Mouse (Mus musculus): ENCODE data around the gene Ric3. TPM values are rescaled to one million over a fixed set of nuclear protein-coding genes. Genes with fewer than 3 reads are reported as not detected.
"Not testable (repeated sequence)": the region's sequence is repeated elsewhere in the genome, so short reads cannot be mapped to it uniquely, and the experiment has no call there.

Gene Ric3
- total RNA-seq (2014; rRNA removed), result 62.8 and 65.0 TPM in 2 replicates
- polyA plus RNA-seq (2015; fragmentation: Nextera tagmentation; extraction: Ambion mirVana), result 42.1 and 42.2 TPM in 2 replicates

- no peaks in the 10 kb centered on the region for H3K27me3 ChIP-seq (ENCODE audit: insufficient read depth, low read length)
- H3K9ac ChIP-seq (replicated peaks; ENCODE audit: low read length, poor library complexity, severe bottlenecking), result peak within 1 kb of the TSS; percentile 73
- H3K27ac ChIP-seq (ENCODE audit: low read depth, low read length), result peak within 1 kb of the TSS; percentile 68
- DNase-seq (ENCODE audit: low spot score) (peak; percentile 87), ATAC-seq (ENCODE audit: low FRiP score) (peak; percentile 96)
- no peaks in the 10 kb centered on the region for H3K9me3 ChIP-seq (ENCODE audit: low read length)
- peak within 1 kb of the TSS; percentile 69 for H3K4me2 ChIP-seq (ENCODE audit: low read depth, low read length, poor library complexity, severe bottlenecking)
- H3K4me1 ChIP-seq (ENCODE audit: insufficient read depth, low read length), result peaks cover 3% of the 10 kb centered on the region; the same call in 1 of the 2 replicates
- no peaks in the 10 kb centered on the region for H3K36me3 ChIP-seq (ENCODE audit: insufficient read depth, low read length)
- TF ChIP-seq CTCF (IDR thresholded peaks at IDR 0.05), result peak; percentile 24
- peak within 1 kb of the TSS; percentile 79 for H3K4me3 ChIP-seq (ENCODE audit: low read depth, low read length)
- WGBS, result 3% methylated on average over 50 of the region's 50 CpGs
These were observed at the start of gene Ric3 for GRCm38 (mm10) chr7:109083113-109083812. Gene Ric3, minus strand, starts transcription at chr7:109083331.

- TF ChIP-seq CTCF (IDR thresholded peaks at IDR 0.05), result no peak
- no peak overlapping the region for H3K4me2 ChIP-seq (ENCODE audit: low read depth, low read length, poor library complexity, severe bottlenecking)
- no peak overlapping the region for H3K9ac ChIP-seq (replicated peaks; ENCODE audit: low read length, poor library complexity, severe bottlenecking)
- peaks cover 3% of the 10 kb centered on the region; the same call in 1 of the 2 replicates for H3K36me3 ChIP-seq (ENCODE audit: insufficient read depth, low read length)
- no peaks in the 10 kb centered on the region for H3K4me1 ChIP-seq (ENCODE audit: insufficient read depth, low read length)
- WGBS, result 62% methylated on average over 2 of the region's 2 CpGs
- H3K27ac ChIP-seq (ENCODE audit: low read depth, low read length), result no peak overlapping the region
- ATAC-seq (ENCODE audit: low FRiP score) (no peak), DNase-seq (ENCODE audit: low spot score) (no peak)
- H3K4me3 ChIP-seq (ENCODE audit: low read depth, low read length), result no peak overlapping the region
- H3K27me3 ChIP-seq (ENCODE audit: insufficient read depth, low read length), result no peaks in the 10 kb centered on the region
- no peaks in the 10 kb centered on the region for H3K9me3 ChIP-seq (ENCODE audit: low read length)
These were observed 48.4 kb upstream of the Ric3 start for GRCm38 (mm10) chr7:109131565-109131964.

GRCm38 (mm10) chr7:109129946-109130686 is 47.0 kb upstream of the Ric3 start:
- Histone ChIP-seq H3K36me3 (ENCODE audit: insufficient read depth, low read length) (no peaks in the 10 kb centered on the region), H3K9ac (replicated peaks; ENCODE audit: low read length, poor library complexity, severe bottlenecking) (no peak overlapping the region), H3K4me1 (ENCODE audit: insufficient read depth, low read length) (no peaks in the 10 kb centered on the region), H3K4me2 (ENCODE audit: low read depth, low read length, poor library complexity, severe bottlenecking) (no peak overlapping the region), H3K27me3 (ENCODE audit: insufficient read depth, low read length) (no peaks in the 10 kb centered on the region), H3K4me3 (ENCODE audit: low read depth, low read length) (no peak overlapping the region), H3K9me3 (ENCODE audit: low read length) (no peaks in the 10 kb centered on the region), H3K27ac (ENCODE audit: low read depth, low read length) (no peak overlapping the region)
- 67% methylated on average over 5 of the region's 5 CpGs for WGBS
- peak; percentile 38 for TF ChIP-seq CTCF (IDR thresholded peaks at IDR 0.05)
- no peak for ATAC-seq (ENCODE audit: low FRiP score)
- DNase-seq (ENCODE audit: low spot score), result no peak

GRCm38 (mm10) chr7:109129442-109129841 is 46.3 kb upstream of the Ric3 start:
- ATAC-seq (ENCODE audit: low FRiP score), result no peak
- H3K4me3 ChIP-seq (ENCODE audit: low read depth, low read length), result no peak overlapping the region
- no peaks in the 10 kb centered on the region for H3K27me3 ChIP-seq (ENCODE audit: insufficient read depth, low read length)
- no peaks in the 10 kb centered on the region for H3K36me3 ChIP-seq (ENCODE audit: insufficient read depth, low read length)
- H3K4me2 ChIP-seq (ENCODE audit: low read depth, low read length, poor library complexity, severe bottlenecking), result no peak overlapping the region
- no peaks in the 10 kb centered on the region for H3K9me3 ChIP-seq (ENCODE audit: low read length)
- no peak overlapping the region for H3K9ac ChIP-seq (replicated peaks; ENCODE audit: low read length, poor library complexity, severe bottlenecking)
- DNase-seq (ENCODE audit: low spot score), result no peak
- TF ChIP-seq CTCF (IDR thresholded peaks at IDR 0.05), result no peak
- no peaks in the 10 kb centered on the region for H3K4me1 ChIP-seq (ENCODE audit: insufficient read depth, low read length)
- H3K27ac ChIP-seq (ENCODE audit: low read depth, low read length), result no peak overlapping the region

GRCm38 (mm10) chr7:109115929-109116328 is 32.8 kb upstream of the Ric3 start:
- H3K4me2 ChIP-seq (ENCODE audit: low read depth, low read length, poor library complexity, severe bottlenecking), result no peak overlapping the region
- ATAC-seq (ENCODE audit: low FRiP score) (peak; percentile 8; the same call in 1 of the 2 replicates), DNase-seq (ENCODE audit: low spot score) (no peak)
- no peak overlapping the region for H3K9ac ChIP-seq (replicated peaks; ENCODE audit: low read length, poor library complexity, severe bottlenecking)
- H3K4me3 ChIP-seq (ENCODE audit: low read depth, low read length), result no peak overlapping the region
- no peaks in the 10 kb centered on the region for H3K9me3 ChIP-seq (ENCODE audit: low read length)
- 33% methylated on average over 4 of the region's 4 CpGs for WGBS
- TF ChIP-seq CTCF (IDR thresholded peaks at IDR 0.05), result no peak
- no peak overlapping the region for H3K27ac ChIP-seq (ENCODE audit: low read depth, low read length)
- no peaks in the 10 kb centered on the region for H3K36me3 ChIP-seq (ENCODE audit: insufficient read depth, low read length)
- H3K27me3 ChIP-seq (ENCODE audit: insufficient read depth, low read length), result no peaks in the 10 kb centered on the region
- H3K4me1 ChIP-seq (ENCODE audit: insufficient read depth, low read length), result 0 out of 2 replicates have a peak, but pooled peaks cover 4% of the 10 kb centered on the region

- not testable (repeated sequence) for H3K27ac ChIP-seq (ENCODE audit: low read depth, low read length); H3K9ac ChIP-seq (replicated peaks; ENCODE audit: low read length, poor library complexity, severe bottlenecking); DNase-seq (ENCODE audit: low spot score); H3K36me3 ChIP-seq (ENCODE audit: insufficient read depth, low read length); H3K4me3 ChIP-seq (ENCODE audit: low read depth, low read length); H3K4me1 ChIP-seq (ENCODE audit: insufficient read depth, low read length); H3K9me3 ChIP-seq (ENCODE audit: low read length); H3K27me3 ChIP-seq (ENCODE audit: insufficient read depth, low read length); H3K4me2 ChIP-seq (ENCODE audit: low read depth, low read length, poor library complexity, severe bottlenecking)
- peak; percentile 66 for ATAC-seq (ENCODE audit: low FRiP score)
- 13% methylated on average over 1 of the region's 4 CpGs for WGBS
These were observed 32.4 kb upstream of the Ric3 start for GRCm38 (mm10) chr7:109115488-109115887.
